Mouse (Mus musculus) adrenal gland, postnatal 10 days (tissue): ENCODE data around the gene Mdfic. TPM values are rescaled to one million over a fixed set of nuclear protein-coding genes. Genes with fewer than 3 reads are reported as not detected.
"Not testable (repeated sequence)": the region's sequence is repeated elsewhere in the genome, so short reads cannot be mapped to it uniquely, and the experiment has no call there.

Experiments
- DNase-seq: peaks from one replicate; pipeline ENCODE4 v3.0.0; 2021; ENCODE audit warnings: mixed read lengths
- long read RNA-seq, 2 experiments: library from polyadenylated mRNA; stranded (forward); transcript quantifications; one replicate each; pipeline ENCODE4 v2.0.0; 2021
- total RNA-seq, 2 experiments: library from RNA; stranded (reverse); gene quantifications; 2 replicates each; pipeline ENCODE4 v1.2.3; 2021

Mdfic gene
- total RNA-seq = 10 to 100 TPM; 51.9 to 55.3 TPM
- long read RNA-seq, experiment 1, transcript Mdfic-207 (5 exons, 3,431 nt) = major isoform, 33 of 57 reads
- long read RNA-seq, experiment 1, transcript Mdfic-202 (4 exons, 1,871 nt) = minor isoform, 9 of 57 reads
- long read RNA-seq, experiment 1, partial matches to known transcripts = 9 of 57 reads
- long read RNA-seq, experiment 1, other reads (novel, unspliced or antisense) = 6 of 57 reads
- long read RNA-seq, experiment 2, transcript Mdfic-207 (5 exons, 3,431 nt) = major isoform, 14 of 25 reads
- long read RNA-seq, experiment 2, transcript Mdfic-202 (4 exons, 1,871 nt) = minor isoform, 6 of 25 reads
- long read RNA-seq, experiment 2, partial matches to known transcripts = 2 of 25 reads
- long read RNA-seq, experiment 2, other reads (novel, unspliced or antisense) = 3 of 25 reads

DNA sequence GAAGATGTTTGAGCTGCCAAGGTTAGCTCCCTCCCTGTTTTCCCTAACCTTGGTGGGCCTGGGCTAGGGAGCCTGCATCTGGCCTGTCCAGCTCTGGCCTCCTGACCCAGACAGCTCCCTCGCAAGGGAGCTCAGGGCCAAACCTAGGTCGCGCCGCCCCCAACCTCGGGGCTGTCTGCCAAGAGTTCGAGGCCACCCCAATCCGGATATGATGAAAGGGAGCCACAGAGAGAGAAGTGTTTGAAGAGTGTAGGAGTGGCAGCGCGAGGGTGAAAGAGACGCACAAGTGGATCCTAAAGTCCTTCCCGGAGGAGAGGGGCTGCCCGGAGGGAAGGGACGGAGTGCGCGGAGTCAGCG lies at the start of gene Mdfic:
Mdfic (plus strand) TSS at position 201 of the 357 bp plus-strand sequence.
- DNase-seq = peak; percentile 92

GRCm38 (mm10) chr6:15671364-15671763 lies 49.1 kb upstream of the Mdfic start:
- no peak for DNase-seq

DNA sequence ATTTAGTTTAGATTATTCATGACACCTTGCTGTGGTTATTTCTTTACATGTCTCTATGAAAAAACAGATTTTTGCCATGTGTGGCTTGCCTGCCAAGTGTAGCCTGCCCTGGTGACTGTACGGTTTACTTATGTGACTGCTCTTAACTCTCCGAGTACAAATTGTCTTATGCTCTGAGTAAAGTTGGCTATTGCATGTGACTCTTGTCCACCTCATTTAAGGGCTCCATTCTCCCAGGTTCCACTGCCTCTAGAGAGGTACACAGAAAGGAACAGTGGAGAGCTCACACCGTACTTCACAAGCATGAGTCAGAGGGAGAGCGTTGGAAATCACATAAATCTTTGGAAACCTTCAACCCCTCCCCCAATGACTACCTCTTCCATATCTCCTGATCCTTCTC lies 10.4 kb upstream of the Mdfic start:
- no peak for DNase-seq

DNA sequence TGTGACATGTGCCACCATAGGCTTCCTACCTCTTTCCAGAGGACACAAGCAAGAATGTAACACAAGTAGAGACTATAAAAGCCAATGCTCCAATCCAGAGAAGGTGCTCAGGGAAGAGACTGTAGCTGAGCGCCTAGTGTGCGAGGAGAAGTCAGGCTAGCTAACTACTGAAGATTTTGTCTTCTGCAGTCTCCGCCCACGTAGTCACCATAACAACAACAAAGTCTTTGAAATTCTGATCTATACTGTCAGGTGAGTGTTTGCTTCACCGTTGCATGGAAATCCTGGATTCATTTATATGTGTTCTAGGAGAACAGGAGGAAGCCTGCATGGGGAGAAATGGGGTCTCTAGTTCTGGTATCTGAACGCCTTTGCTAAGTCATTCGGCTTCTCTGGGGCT lies 9.8 kb upstream of the Mdfic start:
- no peak for DNase-seq

- no peak for DNase-seq
Measured at GRCm38 (mm10) chr6:15712860-15713385, 7.5 kb upstream of the Mdfic start.

DNA sequence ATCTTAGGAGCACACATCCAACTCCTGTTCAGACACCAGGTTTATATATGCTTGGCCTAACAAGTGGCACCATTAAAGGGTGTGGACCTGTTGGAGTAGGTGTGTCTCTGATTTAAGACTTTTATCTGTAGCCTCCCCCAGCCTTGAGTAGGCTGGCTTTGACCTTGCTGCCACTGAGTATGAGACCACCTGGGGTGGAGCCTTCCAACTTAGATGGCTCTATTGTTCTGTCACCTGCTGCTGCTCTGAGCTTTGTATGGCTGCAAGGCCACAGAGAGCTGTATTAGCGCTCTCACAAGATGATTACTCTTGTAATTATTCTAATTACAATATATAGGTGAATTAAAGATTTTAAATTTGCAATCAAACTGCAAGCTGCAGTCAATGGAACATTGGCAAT lies 6.4 kb upstream of the Mdfic start:
- not testable (repeated sequence) for DNase-seq

GRCm38 (mm10) chr6:15714996-15715844 lies 5.2 kb upstream of the Mdfic start:
- no peak for DNase-seq

DNA sequence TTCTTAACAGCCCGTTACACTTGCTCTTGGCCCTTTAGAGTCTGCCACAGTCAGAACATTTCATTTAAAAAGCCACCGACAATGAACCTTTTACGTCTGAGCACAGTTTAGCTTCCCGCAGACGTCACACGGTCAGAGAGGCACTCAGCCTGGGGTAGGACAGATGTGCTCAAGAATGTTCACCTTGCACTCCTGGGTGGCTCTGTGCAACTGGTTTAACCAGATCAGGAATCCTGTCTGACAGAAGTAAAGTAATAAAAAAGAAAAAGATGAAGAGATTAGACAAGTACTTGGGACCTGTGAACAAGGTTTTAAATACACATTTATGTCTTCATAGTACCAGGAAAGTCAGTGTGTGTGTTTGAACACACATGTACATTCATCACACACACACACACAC lies 542 bp upstream of the Mdfic start:
- DNase-seq = no peak

DNA sequence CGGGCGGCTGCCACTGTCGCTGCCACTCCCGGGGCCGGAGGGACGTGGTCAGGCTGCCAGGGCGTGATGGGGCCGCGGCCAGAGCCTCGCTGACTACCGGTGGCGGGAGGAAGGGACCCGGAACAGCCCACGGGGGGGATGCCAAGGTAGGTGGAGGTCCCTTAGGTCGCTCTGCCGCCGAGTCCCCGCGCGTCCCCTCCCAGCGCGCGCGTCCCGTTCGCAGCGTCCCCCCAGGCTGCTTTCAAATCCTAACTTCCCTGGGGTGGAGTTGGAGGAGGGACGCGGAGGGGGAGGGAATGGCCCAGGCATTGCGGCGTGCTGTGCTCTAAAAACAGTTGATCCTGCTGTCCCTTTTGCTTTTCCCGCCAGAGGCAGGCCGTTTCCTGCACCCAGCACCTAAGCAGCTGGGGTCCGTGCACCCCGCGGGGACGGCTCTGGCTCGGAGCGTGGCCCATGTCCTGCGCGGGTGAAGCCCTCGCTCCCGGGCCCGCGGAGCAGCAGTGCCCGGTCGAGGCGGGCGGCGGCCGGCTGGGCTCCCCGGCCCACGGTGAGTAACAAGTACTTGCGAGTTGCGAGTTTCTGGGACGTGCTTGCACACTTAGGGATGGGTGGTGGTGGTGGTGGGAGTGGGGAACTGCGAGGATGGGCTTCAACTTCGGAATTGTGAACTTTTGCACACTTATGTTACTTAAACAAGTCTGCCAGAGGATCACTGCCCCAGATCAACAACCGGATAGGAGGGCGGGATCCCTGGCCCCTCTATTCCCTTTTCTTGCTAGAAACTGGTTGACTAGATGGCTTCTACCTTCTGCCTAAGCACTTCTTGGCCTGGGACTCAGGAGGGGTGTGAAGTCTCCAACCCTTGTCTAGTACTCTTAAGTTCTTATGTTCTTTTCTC lies 606 bp downstream of the Mdfic start:
- peak; percentile 83 for DNase-seq

- DNase-seq = no peak
Measured at GRCm38 (mm10) chr6:15721716-15722031, 1.2 kb downstream of the Mdfic start.

GRCm38 (mm10) chr6:15722631-15723030 lies 2.2 kb downstream of the Mdfic start:
- not testable (repeated sequence) for DNase-seq

DNA sequence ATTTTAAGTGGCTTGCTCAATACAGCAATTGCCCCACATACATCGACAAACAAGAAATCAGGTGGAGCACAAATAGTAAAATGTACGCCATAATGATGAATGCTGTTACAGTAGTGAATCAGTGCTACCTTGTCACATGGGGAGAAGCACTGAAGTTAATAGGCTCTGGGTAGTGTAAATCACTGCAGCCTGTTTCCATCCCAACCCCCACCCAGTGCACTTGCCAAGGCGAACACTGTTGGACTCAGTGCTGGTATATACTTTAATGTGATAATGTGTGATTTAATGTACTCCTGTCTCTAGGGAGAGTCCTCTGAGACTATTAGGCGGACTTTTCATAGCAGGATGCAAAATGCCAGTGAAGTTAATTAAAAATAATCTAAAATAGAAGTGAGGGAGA lies 3.8 kb downstream of the Mdfic start:
- DNase-seq = peak; percentile 21

DNA sequence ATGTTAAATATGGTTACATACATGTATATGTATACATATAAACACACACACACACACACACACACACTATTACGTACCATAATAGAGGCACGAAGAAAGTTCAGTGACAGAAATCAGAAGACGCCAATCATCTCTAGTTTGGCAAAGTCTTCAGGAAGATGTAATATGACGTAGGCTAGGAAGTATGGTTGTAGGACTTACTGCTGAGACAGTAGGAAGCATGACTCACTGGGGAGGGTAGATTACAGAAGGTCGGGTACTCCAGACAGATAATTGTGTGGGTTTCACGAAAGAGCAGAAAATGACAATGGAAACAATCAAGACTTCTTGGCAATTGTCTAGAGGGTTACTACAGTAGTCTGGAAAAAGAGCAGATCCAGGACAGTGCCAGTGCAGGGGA lies 6.0 kb downstream of the Mdfic start:
- no peak for DNase-seq

DNA sequence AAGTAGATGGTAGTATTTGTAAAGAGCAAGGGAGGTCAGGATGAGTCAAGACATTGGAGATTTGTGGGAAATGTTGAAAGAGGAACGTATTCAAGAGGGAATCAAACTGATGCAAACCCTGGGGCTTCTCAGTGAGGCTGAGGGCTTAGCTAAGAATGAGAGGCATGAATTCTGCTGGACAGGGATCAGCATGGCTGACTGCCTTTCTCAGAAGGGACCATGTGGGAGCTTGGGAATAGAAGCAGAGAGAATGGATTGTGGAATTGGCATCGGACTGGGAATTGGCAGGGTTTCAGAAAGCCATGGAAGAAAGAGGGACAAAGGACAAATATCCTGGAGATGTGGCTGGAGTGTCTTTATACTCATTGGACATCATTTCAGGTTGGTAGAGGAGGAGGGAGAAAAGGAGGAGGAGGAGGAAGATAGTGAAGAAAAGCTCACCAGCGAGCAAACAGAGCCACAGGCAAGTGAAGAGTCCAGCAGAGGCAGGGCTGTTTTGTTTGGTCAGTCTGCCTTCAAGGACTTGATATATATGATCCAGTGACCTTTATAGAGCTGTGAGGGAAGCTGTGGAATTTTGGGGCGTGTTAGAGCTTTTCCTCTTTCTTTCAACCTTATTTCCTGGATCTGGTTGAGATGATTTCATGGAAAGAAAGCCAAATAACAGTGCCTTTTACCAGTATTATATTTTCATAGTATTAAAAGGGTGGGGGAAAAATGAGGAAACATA lies 7.4 kb downstream of the Mdfic start:
- peak; percentile 70 for DNase-seq

GRCm38 (mm10) chr6:15728844-15729577 lies 8.6 kb downstream of the Mdfic start:
- DNase-seq = no peak

DNA sequence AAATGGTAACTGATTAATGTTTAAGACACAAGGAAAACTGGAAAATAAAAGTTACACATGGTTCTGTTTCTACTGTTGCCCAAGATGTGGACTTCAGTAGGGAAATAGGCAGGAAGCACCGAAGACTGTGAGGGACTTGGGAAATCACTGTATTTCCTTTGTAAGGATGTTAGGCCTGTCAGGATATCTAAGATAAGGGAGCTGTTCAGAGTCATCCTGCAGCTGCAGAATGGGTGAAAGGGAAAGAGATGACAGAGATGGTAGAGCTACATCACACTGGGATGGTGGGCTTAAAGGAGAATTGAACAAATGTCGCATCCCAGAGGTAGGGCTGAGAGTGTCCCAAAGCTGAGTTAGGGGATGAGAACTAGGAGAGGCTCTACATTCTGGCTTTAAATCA lies 9.8 kb downstream of the Mdfic start:
- DNase-seq = no peak

DNA sequence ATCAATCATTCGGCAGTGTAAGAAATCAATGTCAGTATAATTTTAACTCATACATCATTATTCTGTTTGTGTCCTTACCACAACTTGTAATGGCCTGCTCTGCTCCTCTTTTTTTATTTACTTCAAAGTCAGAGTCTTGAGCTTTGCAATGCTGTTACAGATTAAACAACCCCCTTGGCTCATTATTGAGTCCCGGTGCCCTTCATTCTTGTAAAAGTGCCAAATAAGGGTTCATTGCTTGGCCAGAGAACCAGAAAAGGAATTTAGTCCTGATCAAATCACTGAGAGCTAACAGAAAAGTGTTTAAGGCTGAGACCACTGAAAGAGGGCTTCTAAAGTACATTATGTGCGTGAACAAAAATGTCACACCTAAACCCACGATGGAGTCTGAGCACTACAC lies 10.2 kb downstream of the Mdfic start:
- DNase-seq = peak; percentile 18

GRCm38 (mm10) chr6:15731452-15731851 lies 11.0 kb downstream of the Mdfic start:
- no peak for DNase-seq

DNA sequence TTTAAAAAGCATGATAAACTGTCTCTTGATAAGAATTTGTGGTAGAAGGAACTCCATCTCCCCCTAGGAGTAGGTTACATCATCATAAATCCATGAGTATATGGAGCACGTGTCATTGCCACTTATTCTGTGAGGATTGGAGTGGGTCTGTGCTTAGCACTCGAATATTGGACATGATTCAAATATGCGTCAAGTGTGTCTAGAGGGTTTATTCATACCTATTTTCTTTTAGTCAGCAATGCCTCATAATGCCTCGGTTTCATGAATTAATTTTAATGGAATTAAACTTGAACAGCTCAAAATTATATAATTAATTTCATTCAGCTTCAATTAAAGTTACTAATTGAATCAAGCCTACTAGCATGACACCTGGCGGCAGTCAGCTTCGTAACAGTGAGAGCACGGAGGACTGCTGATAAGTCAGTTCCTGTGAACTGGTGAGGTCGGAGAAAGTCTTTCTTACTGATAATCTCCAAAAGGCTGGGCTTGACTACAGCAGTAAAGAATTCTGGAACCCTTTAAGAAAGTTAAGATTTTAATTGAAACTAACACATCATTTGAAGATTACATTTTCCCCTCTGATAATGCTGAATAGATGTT lies 17.0 kb downstream of the Mdfic start:
- no peak for DNase-seq

DNA sequence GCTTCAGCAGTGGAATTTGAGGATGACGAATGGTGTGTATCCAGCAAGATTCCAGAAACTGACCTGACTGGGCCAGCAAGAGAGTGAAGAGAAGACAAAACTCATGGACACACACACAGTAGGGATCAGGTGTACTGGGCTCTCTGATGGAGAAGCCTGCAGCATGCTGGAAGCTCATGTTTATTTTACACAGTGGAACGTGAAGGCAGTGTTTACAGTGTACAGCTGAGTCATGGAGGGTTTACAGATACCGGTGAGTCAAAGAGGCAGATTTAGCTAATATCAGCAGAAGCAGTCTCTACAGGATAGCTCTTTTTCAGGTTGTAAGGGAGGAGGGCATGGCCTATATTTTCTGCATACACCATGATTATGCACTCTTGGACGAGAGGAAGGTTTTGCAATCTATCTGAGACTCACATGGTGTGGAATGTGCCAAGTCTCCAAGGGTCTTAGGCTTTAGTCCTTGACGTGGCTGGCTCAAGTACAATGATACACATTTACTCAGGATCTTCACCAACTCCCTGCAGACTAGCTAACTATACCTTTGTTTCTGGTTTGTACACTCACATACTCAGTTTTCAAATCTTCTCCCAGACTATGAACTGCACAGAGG lies 18.0 kb downstream of the Mdfic start:
- no peak for DNase-seq
